Mouse (Mus musculus): ENCODE measurements around the gene Ssbp4.

Ssbp4 gene

DNA sequence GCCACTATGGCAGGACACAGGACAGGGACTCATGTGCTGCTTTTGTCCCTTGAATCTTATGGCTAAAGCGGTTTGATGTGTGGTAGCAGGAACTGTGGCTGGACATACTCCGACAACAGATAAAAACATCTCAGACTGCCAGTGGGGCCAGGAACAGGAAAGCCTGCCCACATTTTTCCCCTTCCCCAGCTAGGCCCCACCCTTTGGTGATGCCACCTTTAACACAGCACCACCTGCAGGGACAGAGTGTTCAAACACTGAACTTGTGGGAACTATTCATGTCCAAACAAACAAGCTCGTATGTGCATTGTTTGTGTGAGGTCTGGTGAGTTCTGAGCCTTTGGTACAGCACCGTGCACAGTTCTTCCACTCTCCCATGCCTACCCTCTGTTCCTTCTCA lies 50.3 kb downstream of the Ssbp4 start:
- no peak for DNase-seq (ENCODE audit: low spot score in 2 of 2)

DNA sequence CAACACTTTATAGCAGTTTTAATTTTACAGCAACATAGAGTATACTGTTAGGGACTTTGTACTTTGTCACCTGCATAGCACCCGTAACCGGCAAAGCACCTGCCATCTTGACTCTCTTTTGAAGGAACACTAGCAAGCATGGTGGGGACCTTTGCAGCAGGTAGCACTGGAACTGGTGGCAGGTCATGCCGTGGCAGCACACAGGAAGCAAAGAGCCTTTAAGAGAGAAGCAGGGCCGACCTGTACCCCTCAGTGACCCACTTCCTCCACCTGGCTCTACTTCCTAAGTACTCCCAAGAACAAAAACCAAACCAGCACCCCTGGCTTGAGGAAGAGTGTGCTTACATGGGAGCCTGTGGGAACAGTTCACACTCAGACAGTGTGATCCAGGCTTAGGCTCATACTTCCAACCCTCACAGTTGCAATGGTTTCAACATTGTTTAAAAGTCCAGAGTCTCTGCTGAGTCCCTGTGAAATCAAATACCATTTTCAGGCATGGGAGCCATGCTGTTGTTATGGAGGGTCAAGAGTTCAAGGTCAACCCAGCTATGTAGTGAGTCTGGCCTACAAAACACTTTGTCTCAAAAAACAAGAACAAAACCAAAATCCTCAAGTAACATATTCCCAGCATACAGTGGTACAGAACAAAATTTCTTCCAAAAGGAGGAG lies 53.5 kb downstream of the Ssbp4 start:
- DNase-seq (ENCODE audit: low spot score in 2 of 2), result no peak

DNA sequence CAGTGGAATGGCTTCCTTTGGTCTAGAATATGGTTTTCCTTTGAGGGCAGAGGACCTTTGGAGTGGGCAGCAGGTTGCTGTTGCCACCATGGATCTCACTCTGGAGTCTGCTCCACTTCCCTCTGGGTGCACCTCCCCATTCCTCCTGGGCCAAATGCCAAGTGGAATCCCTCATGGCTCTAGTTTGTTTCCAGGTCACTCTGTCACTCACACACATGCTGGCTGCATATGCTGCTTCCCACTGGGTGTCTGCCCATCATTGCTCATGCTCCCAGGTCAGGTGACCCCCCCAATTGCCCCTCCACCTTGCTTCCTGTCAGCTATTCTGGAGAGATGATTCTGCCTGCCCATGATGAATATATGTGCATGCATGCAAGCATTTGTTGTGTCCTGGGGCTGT lies 54.9 kb downstream of the Ssbp4 start:
- DNase-seq (ENCODE audit: low spot score in 2 of 2), result no peak

DNA sequence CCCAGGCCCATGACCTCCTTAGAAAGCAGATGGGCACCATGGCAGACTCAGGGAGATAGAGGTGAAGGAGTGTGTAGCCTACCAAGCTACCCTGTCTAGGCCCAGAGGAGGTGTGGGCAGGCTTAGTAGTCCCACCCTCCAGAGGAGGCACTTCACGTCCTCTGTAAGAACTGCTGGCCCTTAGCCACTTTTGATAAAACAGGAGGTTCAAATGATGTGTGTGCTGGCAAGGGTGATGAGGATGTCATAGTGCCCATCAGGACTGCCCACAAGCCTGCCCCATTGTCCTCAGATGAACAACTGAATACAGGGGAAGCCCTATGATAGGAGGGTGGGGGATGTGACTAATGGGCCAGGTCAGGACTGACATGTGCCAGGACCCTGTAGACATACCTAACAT lies 55.8 kb downstream of the Ssbp4 start:
- no peak for DNase-seq (ENCODE audit: low spot score in 2 of 2)

DNA sequence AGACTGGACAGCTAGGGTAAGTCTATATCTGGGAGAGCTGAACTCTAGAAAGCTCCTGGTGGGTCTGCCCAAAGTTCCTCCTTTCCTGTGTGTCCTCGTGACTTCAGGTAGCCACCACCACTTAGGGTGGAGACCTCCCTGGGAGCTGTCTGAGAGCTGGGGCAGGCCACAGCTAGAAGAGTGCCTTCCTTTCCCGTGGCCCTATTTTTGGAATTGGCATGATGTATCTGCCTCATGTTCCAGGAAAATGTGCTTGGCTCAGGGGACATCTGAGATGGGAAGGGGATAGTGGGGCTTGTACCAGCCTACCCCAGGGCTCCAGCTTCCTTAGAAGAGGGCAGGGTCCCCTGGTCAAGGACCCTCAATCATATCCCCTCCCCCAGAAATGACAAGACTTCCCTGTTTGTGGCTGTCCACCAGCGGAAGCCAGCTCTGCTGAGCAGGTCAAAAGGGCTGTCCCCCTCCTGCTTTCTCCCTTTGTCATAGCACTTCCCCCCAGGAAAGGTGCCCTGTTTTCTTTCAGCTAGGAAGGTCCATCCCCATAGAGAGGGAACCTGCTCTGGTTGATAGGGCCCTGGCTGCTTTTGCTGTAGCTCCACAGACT lies 57.0 kb downstream of the Ssbp4 start:
- no peak for DNase-seq (ENCODE audit: low spot score in 2 of 2)

DNA sequence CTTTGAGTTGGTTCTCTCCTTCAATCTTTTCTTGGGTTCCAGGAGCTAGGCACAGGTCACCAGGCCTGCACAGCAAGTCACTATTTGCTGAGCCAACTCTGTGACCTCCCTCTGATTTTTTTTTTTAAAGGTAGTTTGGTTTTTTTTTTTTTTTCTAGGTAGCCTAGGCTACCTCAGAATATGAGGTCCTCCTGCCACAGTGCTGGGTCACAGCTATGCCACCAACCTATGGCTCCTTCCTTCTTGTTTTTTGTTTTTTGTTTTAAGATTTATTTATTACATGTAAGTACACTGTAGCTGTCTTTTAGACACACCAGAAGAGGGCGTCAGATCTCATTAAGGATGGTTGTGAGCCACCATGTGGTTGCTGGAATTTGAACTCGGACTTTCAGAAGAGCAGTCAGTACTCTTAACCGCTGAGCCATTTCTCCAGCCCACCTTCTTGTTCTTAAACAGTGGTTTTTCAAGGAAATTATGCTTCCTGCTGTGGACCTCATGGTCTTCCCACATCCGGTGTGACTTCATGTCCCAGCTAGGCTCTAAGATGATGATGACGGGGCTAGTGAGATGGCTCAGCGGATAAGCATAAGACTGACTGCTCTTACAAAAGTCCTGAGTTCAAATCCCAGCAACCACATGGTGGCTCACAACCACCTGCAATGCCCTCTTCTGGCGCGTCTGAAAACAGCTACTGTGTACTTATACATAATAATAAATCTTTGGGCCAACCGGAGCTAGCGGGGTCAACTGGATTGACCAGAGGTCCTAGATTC lies 59.1 kb downstream of the Ssbp4 start:
- no peak for DNase-seq (ENCODE audit: low spot score in 2 of 2)

DNA sequence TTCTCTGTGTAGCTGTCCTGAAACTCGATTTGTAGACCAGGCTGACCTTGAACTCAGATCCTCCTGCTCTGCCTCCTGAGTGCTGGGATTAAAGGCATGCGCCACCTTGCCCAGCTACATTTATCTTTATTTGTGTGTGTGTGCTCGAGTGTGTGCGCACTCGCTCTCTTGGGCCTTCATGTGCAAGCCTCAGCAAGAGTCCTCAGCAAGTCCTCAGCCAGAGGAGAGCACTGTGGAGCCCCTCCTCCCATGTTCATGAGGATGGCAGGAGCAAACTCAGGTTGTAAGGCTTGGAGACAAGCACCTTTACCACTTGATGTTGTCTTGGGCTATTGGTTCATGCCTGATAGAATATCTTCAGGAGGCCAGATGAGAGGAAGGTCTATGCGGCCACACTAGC lies 60.9 kb downstream of the Ssbp4 start:
- no peak for DNase-seq (ENCODE audit: low spot score in 2 of 2)

Measured in right cerebral cortex, postnatal 36 days (tissue).